ENCODE assay signal across 35 mouse cellular contexts in the genomic region with DNA sequence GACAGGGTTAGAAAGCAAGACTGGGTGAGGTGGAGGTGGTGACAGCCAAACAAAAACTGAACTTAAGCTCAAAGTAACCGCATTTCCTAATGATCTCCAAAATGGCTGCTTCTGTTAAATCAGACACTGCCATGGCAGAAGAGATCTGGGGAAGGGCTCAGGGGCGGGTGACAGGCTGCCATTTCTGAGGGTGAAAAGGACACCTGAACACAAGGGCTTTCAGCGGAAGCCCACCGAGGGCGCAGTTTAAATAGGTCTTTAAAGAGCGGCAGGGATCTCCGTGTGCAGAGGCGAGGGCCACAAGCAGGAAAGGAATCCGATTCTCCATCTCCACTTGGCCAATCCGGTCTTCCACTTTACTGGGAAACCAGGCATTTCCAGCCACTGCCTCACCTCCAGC.
"Had no signal": no experiment of that assay in that cellular context is flagged by ENCODE, and none has a peak within 500 bp of the region (broad histone marks: within the 10 kb centered on the region; RNA-seq: fewer than 3 reads in every experiment).

No protein-coding gene starts in this region.

- H3K4me1 ChIP-seq: hindbrain, embryonic 10.5 days; hindbrain, embryonic 12.5 days; hindbrain, embryonic 13.5 days; hindbrain, embryonic 15.5 days; intestine, embryonic 15.5 days; kidney, embryonic 15.5 days had no signal

- H3K9me3 ChIP-seq: heart, embryonic 12.5 days; heart, embryonic 13.5 days; heart, embryonic 15.5 days; hindbrain, embryonic 10.5 days; hindbrain, embryonic 12.5 days; hindbrain, embryonic 13.5 days; hindbrain, embryonic 15.5 days; intestine, embryonic 15.5 days; kidney, embryonic 15.5 days had no signal

- H3K27ac ChIP-seq: heart, embryonic 13.5 days; heart, embryonic 15.5 days; hindbrain, embryonic 10.5 days; hindbrain, embryonic 12.5 days; hindbrain, embryonic 13.5 days; hindbrain, embryonic 14.5 days; hindbrain, embryonic 15.5 days; hindbrain, postnatal 0 days; intestine, embryonic 15.5 days; kidney, embryonic 15.5 days; kidney, postnatal 0 days; layer of hippocampus, adult 2 months; left cerebral cortex, adult 2 months had no signal

- H3K9ac ChIP-seq: heart, embryonic 12.5 days; heart, embryonic 13.5 days; heart, embryonic 15.5 days; hindbrain, embryonic 12.5 days; hindbrain, embryonic 13.5 days; hindbrain, embryonic 14.5 days; hindbrain, embryonic 15.5 days; intestine, embryonic 15.5 days; kidney, embryonic 15.5 days had no signal

- H3K27me3 ChIP-seq: heart, embryonic 12.5 days; heart, embryonic 13.5 days; heart, embryonic 15.5 days; hindbrain, embryonic 12.5 days; hindbrain, embryonic 13.5 days; hindbrain, embryonic 15.5 days; intestine, embryonic 15.5 days; kidney, embryonic 15.5 days had no signal

- H3K4me2 ChIP-seq: heart, embryonic 11.5 days; heart, embryonic 12.5 days; heart, embryonic 13.5 days; heart, embryonic 15.5 days; hindbrain, embryonic 12.5 days; hindbrain, embryonic 13.5 days; hindbrain, embryonic 14.5 days; hindbrain, embryonic 15.5 days; intestine, embryonic 15.5 days; kidney, embryonic 15.5 days had no signal

- ATAC-seq: hindbrain, embryonic 16.5 days; hindbrain, postnatal 0 days; inflammation-experienced regulatory T-cells, adult 6 months; intestine, embryonic 15.5 days; intestine, embryonic 16.5 days; intestine, postnatal 0 days had no signal

- DNase-seq: heart, postnatal 10 days; heart, postnatal 14 days; heart, postnatal 36 days; heart, postnatal 4 days; kidney, adult 11 months; kidney, adult 18-20 months; kidney, adult 2 months; kidney, adult 8-10 months; kidney, adult 9 months; kidney, postnatal 10 days; kidney, postnatal 14 days; kidney, postnatal 25 days; kidney, postnatal 36 days; kidney, postnatal 4 days; layer of hippocampus, adult 9-11 months; layer of hippocampus, postnatal 36 days had no signal

- H3K4me3 ChIP-seq: heart, embryonic 12.5 days; heart, embryonic 13.5 days; heart, embryonic 15.5 days; hindbrain, embryonic 10.5 days; hindbrain, embryonic 12.5 days; hindbrain, embryonic 13.5 days; hindbrain, embryonic 15.5 days; intestine, embryonic 15.5 days; kidney, embryonic 15.5 days; layer of hippocampus, adult 2 months; left cerebral cortex, adult 2 months had no signal
